Mouse (Mus musculus) kidney, embryonic 15.5 days (tissue): ENCODE results near the gene Trappc6a. TPM values are rescaled to one million over a fixed set of nuclear protein-coding genes. Genes with fewer than 3 reads are reported as not detected.

Experiments
- polyA plus RNA-seq: library from polyadenylated mRNA; unstranded; fragments of >200 nt; fragmentation: Nextera tagmentation; extraction: Ambion mirVana; gene quantifications from 2 replicates; pipeline ENCODE4 v1.2.1, GENCODE M21; 2015

The Trappc6a gene
- polyA plus RNA-seq, 1 experiment from 2014 or later, result 81.2 TPM

Other genes with a start within 250 kb of the Trappc6a start
- 87.4 and 89.8 TPM in 2 replicates for gene Vasp, start 236.6 kb upstream of the Trappc6a start, polyA plus RNA-seq
- 0.13 TPM in 1 of 2 replicates, not detected in the other for gene Ppm1n, start 228.3 kb upstream of the Trappc6a start, polyA plus RNA-seq
- gene Rtn2, start 225.8 kb upstream of the Trappc6a start, polyA plus RNA-seq, result 8.3 and 9.2 TPM in 2 replicates
- 0.09 and 0.26 TPM in 2 replicates for gene Fosb, start 198.3 kb upstream of the Trappc6a start, polyA plus RNA-seq
- gene Ercc1, start 163.6 kb upstream of the Trappc6a start, polyA plus RNA-seq, result 85.7 and 87.2 TPM in 2 replicates
- 27.0 and 28.3 TPM in 2 replicates for gene Cd3eap, start 148.9 kb upstream of the Trappc6a start, polyA plus RNA-seq
- gene Ppp1r13l, start 148.6 kb upstream of the Trappc6a start, polyA plus RNA-seq, result 5.5 and 5.8 TPM in 2 replicates
- 16.0 and 19.5 TPM in 2 replicates for gene Ercc2, start 126.4 kb upstream of the Trappc6a start, polyA plus RNA-seq
- 5.1 and 6.3 TPM in 2 replicates for gene Klc3, start 104.3 kb upstream of the Trappc6a start, polyA plus RNA-seq
- 22.6 and 58.1 TPM in 2 replicates for gene Ckm, start 103.6 kb upstream of the Trappc6a start, polyA plus RNA-seq
- 6.6 and 9.4 TPM in 2 replicates for gene Mark4, start 49.6 kb upstream of the Trappc6a start, polyA plus RNA-seq
- 3.0 TPM in 2 replicates for gene Exoc3l2, start 45.1 kb upstream of the Trappc6a start, polyA plus RNA-seq
- 2.3 and 2.6 TPM in 2 replicates for gene Bloc1s3, start within 50 bp of the Trappc6a start, polyA plus RNA-seq
- 0.10 and 0.15 TPM in 2 replicates for gene Nkpd1, start 9.4 kb downstream of the Trappc6a start, polyA plus RNA-seq
- 21.3 and 24.4 TPM in 2 replicates for gene Ppp1r37, start 54.7 kb downstream of the Trappc6a start, polyA plus RNA-seq
- gene Zfp296, start 68.9 kb downstream of the Trappc6a start, polyA plus RNA-seq, result 0.55 and 0.66 TPM in 2 replicates
- gene Gemin7, start 69.2 kb downstream of the Trappc6a start, polyA plus RNA-seq, result 148 and 161 TPM in 2 replicates
- 50.6 and 58.6 TPM in 2 replicates for gene Clasrp, start 96.1 kb downstream of the Trappc6a start, polyA plus RNA-seq
- 8.8 and 10.0 TPM in 2 replicates for gene Relb, start 121.0 kb downstream of the Trappc6a start, polyA plus RNA-seq
- 81.9 and 91.5 TPM in 2 replicates for gene Clptm1, start 156.6 kb downstream of the Trappc6a start, polyA plus RNA-seq
- 8.8 and 13.1 TPM in 2 replicates for gene Apoc2, start 169.5 kb downstream of the Trappc6a start, polyA plus RNA-seq
- 2.5 TPM in 1 of 2 replicates, not detected in the other for gene Gm44805, start 173.0 kb downstream of the Trappc6a start, polyA plus RNA-seq
- gene Apoc4, start 173.1 kb downstream of the Trappc6a start, polyA plus RNA-seq, result 2.3 and 6.6 TPM in 2 replicates
- 15.7 and 20.7 TPM in 2 replicates for gene Apoc1, start 184.3 kb downstream of the Trappc6a start, polyA plus RNA-seq
- 259 and 340 TPM in 2 replicates for gene Apoe, start 190.8 kb downstream of the Trappc6a start, polyA plus RNA-seq
- gene Tomm40, start 207.0 kb downstream of the Trappc6a start, polyA plus RNA-seq, result 168 and 177 TPM in 2 replicates
- gene Nectin2, start 242.1 kb downstream of the Trappc6a start, polyA plus RNA-seq, result 130 and 138 TPM in 2 replicates